Mouse (Mus musculus): ENCODE data around the gene Armc6. TPM values are rescaled to one million over a fixed set of nuclear protein-coding genes. Genes with fewer than 3 reads are reported as not detected.

Armc6 gene
- polyA plus RNA-seq, 1 experiment from 2014 or later = 37.9 TPM

DNA sequence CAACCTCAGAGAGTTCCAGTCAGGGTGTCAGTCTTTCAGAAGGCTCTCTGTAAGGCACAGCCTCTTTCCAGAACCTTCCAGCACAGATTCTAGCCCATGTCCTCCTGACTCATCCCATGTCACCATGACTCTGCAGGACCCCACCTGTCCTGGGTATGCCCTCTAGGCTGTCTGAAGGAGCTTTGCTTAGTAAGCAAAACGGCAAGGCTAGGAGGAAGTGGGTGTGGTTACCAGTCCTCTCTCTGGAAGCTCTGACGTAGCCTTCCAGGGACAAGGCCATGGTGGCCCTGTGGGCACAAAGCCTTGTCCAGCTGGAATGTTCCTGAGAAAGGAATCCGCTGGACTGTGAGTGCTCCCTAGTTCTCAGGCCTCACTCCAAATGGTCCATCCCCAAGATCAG, 38.7 kb upstream of the Armc6 start:
- Histone ChIP-seq H3K9ac (ENCODE audit: low read length) (no peak overlapping the region), H3K9me3 (ENCODE audit: control insufficient read depth, low read length) (no peaks in the 10 kb centered on the region), H3K36me3 (ENCODE audit: control insufficient read depth, insufficient read depth, low read length) (no peaks in the 10 kb centered on the region), H3K4me1 (ENCODE audit: control insufficient read depth, insufficient read depth, low read length) (no peaks in the 10 kb centered on the region), H3K4me3 (ENCODE audit: low read depth, low read length) (no peak overlapping the region), H3K27ac (ENCODE audit: low read depth, low read length) (no peak overlapping the region), H3K4me2 (ENCODE audit: low read depth) (no peak overlapping the region), H3K27me3 (ENCODE audit: control insufficient read depth, insufficient read depth, low read length) (no peaks in the 10 kb centered on the region)
- DNase-seq (ENCODE audit: low spot score) (no peak), ATAC-seq (ENCODE audit: insufficient read depth, low FRiP score, low TSS enrichment) (no peak)
- 64% methylated on average over 3 of the region's 3 CpGs for WGBS

GRCm38 (mm10) chr8:70268799-70269565, 34.7 kb upstream of the Armc6 start:
- no peak overlapping the region for H3K4me3 ChIP-seq (ENCODE audit: low read depth, low read length)
- H3K36me3 ChIP-seq (ENCODE audit: control insufficient read depth, insufficient read depth, low read length) = 0 out of 2 replicates have a peak, but pooled peaks cover 2% of the 10 kb centered on the region
- H3K27ac ChIP-seq (ENCODE audit: low read depth, low read length) = no peak overlapping the region
- no peak overlapping the region for H3K9ac ChIP-seq (ENCODE audit: low read length)
- no peak overlapping the region for H3K4me2 ChIP-seq (ENCODE audit: low read depth)
- H3K27me3 ChIP-seq (ENCODE audit: control insufficient read depth, insufficient read depth, low read length) = no peaks in the 10 kb centered on the region
- 60% methylated on average over 11 of the region's 11 CpGs for WGBS
- DNase-seq (ENCODE audit: low spot score) = no peak
- H3K9me3 ChIP-seq (ENCODE audit: control insufficient read depth, low read length) = no peaks in the 10 kb centered on the region
- H3K4me1 ChIP-seq (ENCODE audit: control insufficient read depth, insufficient read depth, low read length) = no peaks in the 10 kb centered on the region
- ATAC-seq (ENCODE audit: insufficient read depth, low FRiP score, low TSS enrichment) = no peak

- H3K27ac ChIP-seq (ENCODE audit: low read depth, low read length) = no peak overlapping the region
- WGBS = 45% methylated on average over 5 of the region's 5 CpGs
Measured at GRCm38 (mm10) chr8:70268311-70268710, 34.0 kb upstream of the Armc6 start.

GRCm38 (mm10) chr8:70267674-70268073, 33.4 kb upstream of the Armc6 start:
- peaks cover 7% of the 10 kb centered on the region for H3K36me3 ChIP-seq (ENCODE audit: control insufficient read depth, insufficient read depth, low read length)
- no peaks in the 10 kb centered on the region for H3K9me3 ChIP-seq (ENCODE audit: control insufficient read depth, low read length)
- H3K4me3 ChIP-seq (ENCODE audit: low read depth, low read length) = no peak overlapping the region
- WGBS = 85% methylated on average over 3 of the region's 3 CpGs
- no peak overlapping the region for H3K9ac ChIP-seq (ENCODE audit: low read length)
- H3K27ac ChIP-seq (ENCODE audit: low read depth, low read length) = no peak overlapping the region
- no peaks in the 10 kb centered on the region for H3K4me1 ChIP-seq (ENCODE audit: control insufficient read depth, insufficient read depth, low read length)
- ATAC-seq (ENCODE audit: insufficient read depth, low FRiP score, low TSS enrichment) = no peak
- H3K27me3 ChIP-seq (ENCODE audit: control insufficient read depth, insufficient read depth, low read length) = no peaks in the 10 kb centered on the region
- no peak for DNase-seq (ENCODE audit: low spot score)
- no peak overlapping the region for H3K4me2 ChIP-seq (ENCODE audit: low read depth)

More at GRCm38 (mm10) chr8:70268311-70268710, 34.0 kb upstream of the Armc6 start:
- ATAC-seq (ENCODE audit: insufficient read depth, low FRiP score, low TSS enrichment) = no peak
- H3K4me2 ChIP-seq (ENCODE audit: low read depth) = no peak overlapping the region
- no peak for DNase-seq (ENCODE audit: low spot score)
- H3K4me1 ChIP-seq (ENCODE audit: control insufficient read depth, insufficient read depth, low read length) = no peaks in the 10 kb centered on the region
- no peaks in the 10 kb centered on the region for H3K27me3 ChIP-seq (ENCODE audit: control insufficient read depth, insufficient read depth, low read length)
- H3K9ac ChIP-seq (ENCODE audit: low read length) = no peak overlapping the region
- H3K36me3 ChIP-seq (ENCODE audit: control insufficient read depth, insufficient read depth, low read length) = peaks cover 3% of the 10 kb centered on the region
- no peak overlapping the region for H3K4me3 ChIP-seq (ENCODE audit: low read depth, low read length)
- H3K9me3 ChIP-seq (ENCODE audit: control insufficient read depth, low read length) = no peaks in the 10 kb centered on the region

GRCm38 (mm10) chr8:70259043-70259442, 24.8 kb upstream of the Armc6 start:
- DNase-seq (ENCODE audit: low spot score) = no peak
- peaks cover 37% of the 10 kb centered on the region for H3K36me3 ChIP-seq (ENCODE audit: control insufficient read depth, insufficient read depth, low read length)
- no peaks in the 10 kb centered on the region for H3K4me1 ChIP-seq (ENCODE audit: control insufficient read depth, insufficient read depth, low read length)
- 89% methylated on average over 2 of the region's 2 CpGs for whole genome bisulfite sequencing
- H3K27ac ChIP-seq (ENCODE audit: low read depth, low read length) = no peak overlapping the region
- no peaks in the 10 kb centered on the region for H3K9me3 ChIP-seq (ENCODE audit: control insufficient read depth, low read length)
- no peak overlapping the region for H3K9ac ChIP-seq (ENCODE audit: low read length)
- no peak overlapping the region for H3K4me2 ChIP-seq (ENCODE audit: low read depth)
- no peaks in the 10 kb centered on the region for H3K27me3 ChIP-seq (ENCODE audit: control insufficient read depth, insufficient read depth, low read length)
- no peak for ATAC-seq (ENCODE audit: insufficient read depth, low FRiP score, low TSS enrichment)
- H3K4me3 ChIP-seq (ENCODE audit: low read depth, low read length) = no peak overlapping the region

GRCm38 (mm10) chr8:70258600-70258999, 24.3 kb upstream of the Armc6 start:
- H3K27me3 ChIP-seq (ENCODE audit: control insufficient read depth, insufficient read depth, low read length) = no peaks in the 10 kb centered on the region
- WGBS = 85% methylated on average over 5 of the region's 5 CpGs
- no peak overlapping the region for H3K27ac ChIP-seq (ENCODE audit: low read depth, low read length)
- DNase-seq (ENCODE audit: low spot score) = no peak
- H3K9ac ChIP-seq (ENCODE audit: low read length) = no peak overlapping the region
- no peak overlapping the region for H3K4me3 ChIP-seq (ENCODE audit: low read depth, low read length)
- H3K4me1 ChIP-seq (ENCODE audit: control insufficient read depth, insufficient read depth, low read length) = no peaks in the 10 kb centered on the region
- H3K4me2 ChIP-seq (ENCODE audit: low read depth) = no peak overlapping the region
- no peak for ATAC-seq (ENCODE audit: insufficient read depth, low FRiP score, low TSS enrichment)
- no peaks in the 10 kb centered on the region for H3K9me3 ChIP-seq (ENCODE audit: control insufficient read depth, low read length)
- peaks cover 41% of the 10 kb centered on the region for H3K36me3 ChIP-seq (ENCODE audit: control insufficient read depth, insufficient read depth, low read length)

DNA sequence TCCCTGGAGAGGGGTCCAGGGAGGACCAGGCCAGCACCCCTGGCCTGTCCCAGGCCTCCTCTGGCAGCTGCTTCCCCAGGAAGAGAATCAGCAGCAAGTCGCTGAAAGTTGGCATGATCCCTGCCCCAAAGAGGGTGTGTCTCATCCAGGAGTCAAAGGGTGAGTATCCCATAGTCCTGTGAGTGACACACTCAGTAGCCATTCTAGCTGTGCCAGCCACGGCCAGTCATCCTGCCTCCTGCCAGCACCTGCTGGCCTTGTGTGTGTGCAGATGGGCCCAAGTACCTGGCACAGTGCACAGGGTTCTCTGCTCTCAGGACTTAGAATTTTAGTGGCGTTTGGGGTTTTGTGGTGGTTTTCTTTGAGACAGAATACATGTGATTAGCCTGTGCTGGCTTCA, 23.2 kb upstream of the Armc6 start:
- H3K9ac ChIP-seq (ENCODE audit: low read length) = no peak overlapping the region
- no peak overlapping the region for H3K4me3 ChIP-seq (ENCODE audit: low read depth, low read length)
- no peak overlapping the region for H3K27ac ChIP-seq (ENCODE audit: low read depth, low read length)
- no peaks in the 10 kb centered on the region for H3K4me1 ChIP-seq (ENCODE audit: control insufficient read depth, insufficient read depth, low read length)
- 90% methylated on average over 3 of the region's 3 CpGs for WGBS
- H3K36me3 ChIP-seq (ENCODE audit: control insufficient read depth, insufficient read depth, low read length) = peaks cover 40% of the 10 kb centered on the region
- no peaks in the 10 kb centered on the region for H3K27me3 ChIP-seq (ENCODE audit: control insufficient read depth, insufficient read depth, low read length)
- no peak for ATAC-seq (ENCODE audit: insufficient read depth, low FRiP score, low TSS enrichment)
- no peak for DNase-seq (ENCODE audit: low spot score)
- H3K9me3 ChIP-seq (ENCODE audit: control insufficient read depth, low read length) = no peaks in the 10 kb centered on the region
- no peak overlapping the region for H3K4me2 ChIP-seq (ENCODE audit: low read depth)

DNA sequence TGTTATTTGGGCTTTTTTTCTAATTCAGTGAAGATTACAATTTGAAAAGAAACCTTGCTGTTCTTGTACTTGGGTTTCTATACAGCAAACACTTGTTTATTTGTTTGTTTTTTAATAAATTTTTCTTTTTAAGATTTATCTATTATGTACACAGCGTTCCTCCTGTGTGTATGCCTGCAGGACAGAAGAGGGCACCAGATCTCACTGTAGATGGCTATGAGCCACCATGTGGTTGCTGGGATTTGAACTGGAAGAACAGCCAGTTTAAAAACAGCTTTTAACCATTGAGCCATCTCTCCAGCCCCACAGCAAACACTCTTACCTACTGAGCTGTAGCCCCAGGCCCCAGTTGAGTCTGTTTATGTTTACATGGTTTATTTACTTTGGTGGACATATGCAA, 20.4 kb upstream of the Armc6 start:
- no peaks in the 10 kb centered on the region for H3K9me3 ChIP-seq (ENCODE audit: control insufficient read depth, low read length)

DNA sequence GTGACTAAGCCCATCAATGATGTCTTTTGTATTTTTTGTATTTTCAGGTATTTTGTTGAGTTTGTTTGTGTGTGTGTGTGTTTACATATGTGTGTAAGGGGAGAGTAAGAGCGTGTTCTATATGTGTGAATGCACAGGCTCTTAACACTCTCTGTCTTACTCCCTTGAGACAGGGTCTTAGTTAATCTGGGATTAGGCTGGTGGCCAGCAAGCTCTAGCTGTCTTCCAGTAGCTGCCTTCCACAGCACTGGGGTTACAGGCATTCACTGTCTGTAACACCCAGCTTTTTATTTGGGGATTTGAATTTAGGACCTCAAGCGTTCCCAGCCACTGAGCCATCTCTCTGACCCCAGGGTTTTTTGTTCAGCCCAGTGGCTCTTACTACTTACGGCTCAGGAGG, 13.6 kb upstream of the Armc6 start:
- H3K36me3 ChIP-seq (ENCODE audit: control insufficient read depth, insufficient read depth, low read length) = peaks cover 16% of the 10 kb centered on the region

More for the DNA sequence above, 20.4 kb upstream of the Armc6 start:
- DNase-seq (ENCODE audit: low spot score) = no peak
- no peak overlapping the region for H3K9ac ChIP-seq (ENCODE audit: low read length)
- H3K4me2 ChIP-seq (ENCODE audit: low read depth) = no peak overlapping the region
- H3K36me3 ChIP-seq (ENCODE audit: control insufficient read depth, insufficient read depth, low read length) = peaks cover 28% of the 10 kb centered on the region
- ATAC-seq (ENCODE audit: insufficient read depth, low FRiP score, low TSS enrichment) = no peak
- H3K4me1 ChIP-seq (ENCODE audit: control insufficient read depth, insufficient read depth, low read length) = no peaks in the 10 kb centered on the region
- H3K27me3 ChIP-seq (ENCODE audit: control insufficient read depth, insufficient read depth, low read length) = no peaks in the 10 kb centered on the region
- no peak overlapping the region for H3K27ac ChIP-seq (ENCODE audit: low read depth, low read length)
- WGBS = 90% methylated on average over 1 of the region's 1 CpGs
- no peak overlapping the region for H3K4me3 ChIP-seq (ENCODE audit: low read depth, low read length)

More for the DNA sequence above, 13.6 kb upstream of the Armc6 start:
- ATAC-seq (ENCODE audit: insufficient read depth, low FRiP score, low TSS enrichment) (no peak), DNase-seq (ENCODE audit: low spot score) (no peak)
- Histone ChIP-seq H3K9ac (ENCODE audit: low read length) (no peak overlapping the region), H3K27ac (ENCODE audit: low read depth, low read length) (no peak overlapping the region), H3K27me3 (ENCODE audit: control insufficient read depth, insufficient read depth, low read length) (no peaks in the 10 kb centered on the region), H3K9me3 (ENCODE audit: control insufficient read depth, low read length) (no peaks in the 10 kb centered on the region), H3K4me3 (ENCODE audit: low read depth, low read length) (no peak overlapping the region), H3K4me1 (ENCODE audit: control insufficient read depth, insufficient read depth, low read length) (no peaks in the 10 kb centered on the region), H3K4me2 (ENCODE audit: low read depth) (no peak overlapping the region)
- WGBS = 89% methylated on average over 3 of the region's 3 CpGs

Data from neural tube, embryonic 11.5 days (tissue).